Mouse (Mus musculus): ENCODE data around the gene Hmbs. TPM values are rescaled to one million over a fixed set of nuclear protein-coding genes. Genes with fewer than 3 reads are reported as not detected.

Gene Hmbs
- polyA plus RNA-seq, 1 experiment from 2014 or later: 99.4 TPM

- Histone ChIP-seq H3K36me3 (peaks cover 19% of the 10 kb centered on the region), H3K9ac (peak overlapping the region; percentile 65), H3K27me3 (peaks cover 23% of the 10 kb centered on the region), H3K9me3 (replicated peaks) (no peaks in the 10 kb centered on the region), H3K4me1 (peaks cover 26% of the 10 kb centered on the region), H3K4me2 (replicated peaks) (peak overlapping the region; percentile 93), H3K27ac (replicated peaks) (no peak overlapping the region), H3K4me3 (replicated peaks) (peak overlapping the region; percentile 62)
- under 1% methylated on average over 46 of the region's 47 CpGs for WGBS
- peak; percentile 46; the same call in 1 of the 2 replicates for ATAC-seq (ENCODE audit: insufficient number of reproducible peaks, low FRiP score, low TSS enrichment, low read depth)
Measured at GRCm38 (mm10) chr9:44287401-44288075, 56.5 kb downstream of the Hmbs start.

GRCm38 (mm10) chr9:44287003-44287400 lies 57.0 kb downstream of the Hmbs start:
- Histone ChIP-seq H3K27me3 (peaks cover 23% of the 10 kb centered on the region), H3K4me2 (replicated peaks) (peak overlapping the region; percentile 93), H3K4me3 (replicated peaks) (peak overlapping the region; percentile 62), H3K9me3 (replicated peaks) (no peaks in the 10 kb centered on the region), H3K9ac (peak overlapping the region; percentile 65), H3K36me3 (peaks cover 15% of the 10 kb centered on the region), H3K4me1 (peaks cover 26% of the 10 kb centered on the region), H3K27ac (replicated peaks) (no peak overlapping the region)
- ATAC-seq (ENCODE audit: insufficient number of reproducible peaks, low FRiP score, low TSS enrichment, low read depth): peak; percentile 40; the same call in 1 of the 2 replicates
- 8% methylated on average over 11 of the region's 11 CpGs for WGBS

Small RNA genes lying within 50 kb of the gene (microRNA-seq; reads per million reads assigned to microRNA genes)
- gene Gm44335 (ENCODE audit: borderline number of aligned reads): not detected

Other genes with a start within 250 kb of the Hmbs start
- 0.08 and 0.20 TPM in 2 replicates for gene Mfrp, start 242.5 kb downstream of the Hmbs start, polyA plus RNA-seq (2015; fragmentation: Nextera tagmentation; extraction: Ambion mirVana)
- 5.3 and 6.0 TPM in 2 replicates for gene C1qtnf5, start 237.0 kb downstream of the Hmbs start, polyA plus RNA-seq (2015; fragmentation: Nextera tagmentation; extraction: Ambion mirVana)
- gene Gm49380, start 230.7 kb downstream of the Hmbs start, polyA plus RNA-seq (2015; fragmentation: Nextera tagmentation; extraction: Ambion mirVana): 0.27 and 0.46 TPM in 2 replicates
- gene Rnf26, start 230.7 kb downstream of the Hmbs start, polyA plus RNA-seq (2015; fragmentation: Nextera tagmentation; extraction: Ambion mirVana): 68.0 and 69.8 TPM in 2 replicates
- gene Mcam, start 209.8 kb downstream of the Hmbs start, polyA plus RNA-seq (2015; fragmentation: Nextera tagmentation; extraction: Ambion mirVana): 38.7 and 42.1 TPM in 2 replicates
- gene Cbl, start 110.2 kb downstream of the Hmbs start, polyA plus RNA-seq (2015; fragmentation: Nextera tagmentation; extraction: Ambion mirVana): 16.1 and 17.7 TPM in 2 replicates
- gene Ccdc153, start 103.6 kb downstream of the Hmbs start, polyA plus RNA-seq (2015; fragmentation: Nextera tagmentation; extraction: Ambion mirVana): 15.9 and 23.5 TPM in 2 replicates
- 0.14 and 0.19 TPM in 2 replicates for gene Pdzd3, start 92.8 kb downstream of the Hmbs start, polyA plus RNA-seq (2015; fragmentation: Nextera tagmentation; extraction: Ambion mirVana)
- 13.4 and 14.6 TPM in 2 replicates for gene Nlrx1, start 75.6 kb downstream of the Hmbs start, polyA plus RNA-seq (2015; fragmentation: Nextera tagmentation; extraction: Ambion mirVana)
- 5.1 and 5.5 TPM in 2 replicates for gene Abcg4, start 55.6 kb downstream of the Hmbs start, polyA plus RNA-seq (2015; fragmentation: Nextera tagmentation; extraction: Ambion mirVana)
- 23.0 and 26.6 TPM in 2 replicates for gene Hinfp, start 38.6 kb downstream of the Hmbs start, polyA plus RNA-seq (2015; fragmentation: Nextera tagmentation; extraction: Ambion mirVana)
- gene C2cd2l, start 23.9 kb downstream of the Hmbs start, polyA plus RNA-seq (2015; fragmentation: Nextera tagmentation; extraction: Ambion mirVana): 9.1 and 10.3 TPM in 2 replicates
- gene Dpagt1, start 18.2 kb downstream of the Hmbs start, polyA plus RNA-seq (2015; fragmentation: Nextera tagmentation; extraction: Ambion mirVana): 31.4 and 37.2 TPM in 2 replicates
- gene H2afx, start 9.5 kb downstream of the Hmbs start, polyA plus RNA-seq (2015; fragmentation: Nextera tagmentation; extraction: Ambion mirVana): 288 and 326 TPM in 2 replicates
- 25.0 and 30.3 TPM in 2 replicates for gene Vps11, start 17.4 kb upstream of the Hmbs start, polyA plus RNA-seq (2015; fragmentation: Nextera tagmentation; extraction: Ambion mirVana)
- gene Hyou1, start 35.3 kb upstream of the Hmbs start, polyA plus RNA-seq (2015; fragmentation: Nextera tagmentation; extraction: Ambion mirVana): 31.0 and 31.1 TPM in 2 replicates
- 17.3 and 19.8 TPM in 2 replicates for gene Slc37a4, start 52.6 kb upstream of the Hmbs start, polyA plus RNA-seq (2015; fragmentation: Nextera tagmentation; extraction: Ambion mirVana)
- gene Rps25, start 62.9 kb upstream of the Hmbs start, polyA plus RNA-seq (2015; fragmentation: Nextera tagmentation; extraction: Ambion mirVana): 1,806 and 1,877 TPM in 2 replicates
- 137 and 138 TPM in 2 replicates for gene Trappc4, start 63.4 kb upstream of the Hmbs start, polyA plus RNA-seq (2015; fragmentation: Nextera tagmentation; extraction: Ambion mirVana)
- 28.1 and 30.5 TPM in 2 replicates for gene Ccdc84, start 74.3 kb upstream of the Hmbs start, polyA plus RNA-seq (2015; fragmentation: Nextera tagmentation; extraction: Ambion mirVana)
- not detected in 2 replicates for gene Foxr1, start 96.9 kb upstream of the Hmbs start, polyA plus RNA-seq (2015; fragmentation: Nextera tagmentation; extraction: Ambion mirVana)
- 2.1 and 3.3 TPM in 2 replicates for gene Upk2, start 110.7 kb upstream of the Hmbs start, polyA plus RNA-seq (2015; fragmentation: Nextera tagmentation; extraction: Ambion mirVana)
- gene Bcl9l, start 138.6 kb upstream of the Hmbs start, polyA plus RNA-seq (2015; fragmentation: Nextera tagmentation; extraction: Ambion mirVana): 21.2 and 21.8 TPM in 2 replicates
- 0.29 and 0.49 TPM in 2 replicates for gene Cxcr5, start 217.6 kb upstream of the Hmbs start, polyA plus RNA-seq (2015; fragmentation: Nextera tagmentation; extraction: Ambion mirVana)